Mouse (Mus musculus) lung, embryonic 15.5 days (tissue): ENCODE data around the gene Gimap3. TPM values are rescaled to one million over a fixed set of nuclear protein-coding genes. Genes with fewer than 3 reads are reported as not detected.

Source experiments
- ATAC-seq: fragments of 200-750 bp; cut with Nextera tagmentation; 2 replicates; pipeline ENCODE4 v1.8.0; 2017; ENCODE audit warnings: moderate number of reproducible peaks, borderline replicate concordance; ENCODE audit not compliant: low FRiP score, low TSS enrichment; ENCODE audit errors: extremely low read depth
- H3K27ac ChIP-seq: fragments of 300-500 bp; sonication (generic); 2 replicates; pipeline ENCODE4 v1.5.1; 2015; ENCODE audit warnings: moderate library complexity, mild to moderate bottlenecking, inconsistent platforms
- H3K27me3 ChIP-seq: fragments of 300-500 bp; sonication (generic); 2 replicates; pipeline ENCODE4 v1.6.1; 2015; ENCODE audit warnings: inconsistent platforms
- H3K36me3 ChIP-seq: fragments of 300-500 bp; sonication (generic); 2 replicates; pipeline ENCODE4 v1.6.1; 2015; ENCODE audit warnings: inconsistent platforms
- H3K4me1 ChIP-seq: fragments of 300-500 bp; sonication (generic); 2 replicates; pipeline ENCODE4 v1.6.1; 2015; ENCODE audit warnings: inconsistent platforms
- H3K4me2 ChIP-seq: fragments of 300-500 bp; sonication (generic); 2 replicates; pipeline ENCODE4 v1.6.1; 2015; ENCODE audit warnings: inconsistent platforms, mild to moderate bottlenecking, moderate library complexity
- H3K4me3 ChIP-seq: fragments of 300-500 bp; sonication (generic); 2 replicates; pipeline ENCODE4 v1.5.1; 2015; ENCODE audit warnings: mild to moderate bottlenecking, inconsistent platforms
- H3K9ac ChIP-seq: fragments of 300-500 bp; sonication (generic); 2 replicates; pipeline ENCODE4 v1.6.1; 2015; ENCODE audit warnings: inconsistent platforms
- H3K9me3 ChIP-seq: fragments of 300-500 bp; sonication (generic); 2 replicates; pipeline ENCODE4 v1.6.1; 2016; ENCODE audit warnings: inconsistent platforms
- WGBS: fragments of 180-500 bp; shearing (Covaris S2); methylation state at CpG from one replicate; pipeline ENCODE4 v1.1.7; 2015; 5-methylcytosine and 5-hydroxymethylcytosine counted together
- polyA plus RNA-seq: library from polyadenylated mRNA; unstranded; fragments of >200 nt; fragmentation: Nextera tagmentation; extraction: Ambion mirVana; gene quantifications from 2 replicates; pipeline ENCODE4 v1.2.1, GENCODE M21; 2015

Gimap3 gene
- polyA plus RNA-seq, 1 experiment from 2014 or later = 0.22 TPM

GRCm38 (mm10) chr6:48772030-48772429 is 1.4 kb upstream of the Gimap3 start:
- WGBS = 8% methylated on average over 8 of the region's 8 CpGs
- Histone ChIP-seq H3K27ac (no peak overlapping the region), H3K36me3 (no peaks in the 10 kb centered on the region), H3K4me1 (no peaks in the 10 kb centered on the region), H3K27me3 (no peaks in the 10 kb centered on the region), H3K4me3 (no peak overlapping the region), H3K9ac (no peak overlapping the region), H3K9me3 (no peaks in the 10 kb centered on the region), H3K4me2 (no peak overlapping the region)
- peak; percentile 59; the same call in 1 of the 2 replicates for ATAC-seq

- Histone ChIP-seq H3K9ac (no peak overlapping the region), H3K4me3 (no peak overlapping the region)
Measured at GRCm38 (mm10) chr6:48768933-48769332, 1.7 kb downstream of the Gimap3 start.

GRCm38 (mm10) chr6:48768178-48768869 is 2.3 kb downstream of the Gimap3 start:
- Histone ChIP-seq H3K9me3 (no peaks in the 10 kb centered on the region), H3K27me3 (no peaks in the 10 kb centered on the region), H3K9ac (no peak overlapping the region), H3K4me2 (no peak overlapping the region), H3K4me3 (no peak overlapping the region), H3K36me3 (no peaks in the 10 kb centered on the region), H3K27ac (no peak overlapping the region), H3K4me1 (no peaks in the 10 kb centered on the region)
- 61% methylated on average over 9 of the region's 9 CpGs for WGBS
- ATAC-seq = no peak

More at GRCm38 (mm10) chr6:48768933-48769332, 1.7 kb downstream of the Gimap3 start:
- Histone ChIP-seq H3K27me3 (no peaks in the 10 kb centered on the region), H3K9me3 (no peaks in the 10 kb centered on the region), H3K4me2 (no peak overlapping the region), H3K27ac (no peak overlapping the region), H3K36me3 (no peaks in the 10 kb centered on the region), H3K4me1 (no peaks in the 10 kb centered on the region)
- ATAC-seq = no peak
- WGBS = 86% methylated on average over 3 of the region's 3 CpGs

GRCm38 (mm10) chr6:48764496-48764895 is 6.2 kb downstream of the Gimap3 start:
- no peak overlapping the region for H3K27ac ChIP-seq
- no peak overlapping the region for H3K4me3 ChIP-seq
- H3K4me1 ChIP-seq = no peaks in the 10 kb centered on the region
- WGBS = 85% methylated on average over 10 of the region's 10 CpGs
- H3K9ac ChIP-seq = no peak overlapping the region
- H3K36me3 ChIP-seq = no peaks in the 10 kb centered on the region
- no peak for ATAC-seq
- H3K4me2 ChIP-seq = no peak overlapping the region
- no peaks in the 10 kb centered on the region for H3K9me3 ChIP-seq
- no peaks in the 10 kb centered on the region for H3K27me3 ChIP-seq

GRCm38 (mm10) chr6:48763567-48764270 is 6.9 kb downstream of the Gimap3 start:
- Histone ChIP-seq H3K4me3 (no peak overlapping the region), H3K4me2 (no peak overlapping the region), H3K9ac (no peak overlapping the region), H3K36me3 (no peaks in the 10 kb centered on the region), H3K4me1 (no peaks in the 10 kb centered on the region), H3K27me3 (no peaks in the 10 kb centered on the region), H3K27ac (no peak overlapping the region), H3K9me3 (no peaks in the 10 kb centered on the region)
- WGBS = 63% methylated on average over 7 of the region's 7 CpGs
- ATAC-seq = no peak

GRCm38 (mm10) chr6:48747091-48747966 is 23.3 kb downstream of the Gimap3 start:
- Histone ChIP-seq H3K9me3 (no peaks in the 10 kb centered on the region), H3K4me3 (peak overlapping the region; percentile 25), H3K36me3 (no peaks in the 10 kb centered on the region), H3K9ac (peak overlapping the region; percentile 16; the same call in 1 of the 2 replicates), H3K27ac (peak overlapping the region; percentile 79), H3K27me3 (peaks cover 16% of the 10 kb centered on the region), H3K4me1 (peaks cover 25% of the 10 kb centered on the region), H3K4me2 (peak overlapping the region; percentile 42)
- no peak for ATAC-seq
- WGBS = 30% methylated on average over 7 of the region's 7 CpGs

- 38% methylated on average over 16 of the region's 16 CpGs for WGBS
- peak within 1 kb of the TSS; percentile 25 for H3K4me3 ChIP-seq
Measured at GRCm38 (mm10) chr6:48745959-48746889, 24.4 kb downstream of the Gimap3 start, which contains the start of gene Gimap5. Gimap5 (plus strand) TSS chr6:48746197.

GRCm38 (mm10) chr6:48745490-48745889 is 25.2 kb downstream of the Gimap3 start:
- Histone ChIP-seq H3K9ac (no peak overlapping the region), H3K27ac (peak overlapping the region; percentile 80), H3K4me3 (0 out of 2 replicates have a peak overlapping the region, but pooled peaks have one; percentile 25), H3K9me3 (no peaks in the 10 kb centered on the region), H3K27me3 (peaks cover 25% of the 10 kb centered on the region), H3K4me1 (peaks cover 39% of the 10 kb centered on the region), H3K4me2 (peak overlapping the region; percentile 42), H3K36me3 (no peaks in the 10 kb centered on the region)
- WGBS = 33% methylated on average over 2 of the region's 2 CpGs
- ATAC-seq = no peak

More at GRCm38 (mm10) chr6:48745959-48746889, 24.4 kb downstream of the Gimap3 start, which contains the start of gene Gimap5:
- ATAC-seq = peak; percentile 52
- peak within 1 kb of the TSS; percentile 42 for H3K4me2 ChIP-seq
- H3K27ac ChIP-seq = peak within 1 kb of the TSS; percentile 80
- peaks cover 25% of the 10 kb centered on the region for H3K27me3 ChIP-seq
- peak within 1 kb of the TSS; percentile 21; the same call in 1 of the 2 replicates for H3K9ac ChIP-seq
- no peaks in the 10 kb centered on the region for H3K9me3 ChIP-seq
- H3K36me3 ChIP-seq = no peaks in the 10 kb centered on the region
- H3K4me1 ChIP-seq = peaks cover 36% of the 10 kb centered on the region

GRCm38 (mm10) chr6:48742422-48743351 is 28.0 kb downstream of the Gimap3 start:
- peaks cover 25% of the 10 kb centered on the region for H3K27me3 ChIP-seq
- ATAC-seq = no peak
- no peaks in the 10 kb centered on the region for H3K36me3 ChIP-seq
- H3K9me3 ChIP-seq = no peaks in the 10 kb centered on the region
- peak overlapping the region; percentile 41 for H3K4me3 ChIP-seq
- peak overlapping the region; percentile 28; the same call in 1 of the 2 replicates for H3K9ac ChIP-seq
- WGBS = 5% methylated on average over 52 of the region's 52 CpGs
- 0 out of 2 replicates have a peak overlapping the region, but pooled peaks have one; percentile 29 for H3K27ac ChIP-seq
- peak overlapping the region; percentile 78 for H3K4me2 ChIP-seq
- peaks cover 39% of the 10 kb centered on the region for H3K4me1 ChIP-seq

- H3K27ac ChIP-seq = no peak overlapping the region
- no peak for ATAC-seq
Measured at GRCm38 (mm10) chr6:48741711-48742206, 28.9 kb downstream of the Gimap3 start.

More at GRCm38 (mm10) chr6:48741711-48742206, 28.9 kb downstream of the Gimap3 start:
- Histone ChIP-seq H3K9me3 (no peaks in the 10 kb centered on the region), H3K27me3 (peaks cover 25% of the 10 kb centered on the region), H3K4me2 (peak overlapping the region; percentile 78), H3K4me1 (peaks cover 31% of the 10 kb centered on the region), H3K36me3 (no peaks in the 10 kb centered on the region), H3K9ac (no peak overlapping the region), H3K4me3 (0 out of 2 replicates have a peak overlapping the region, but pooled peaks have one; percentile 41)
- WGBS = 12% methylated on average over 9 of the region's 9 CpGs
